Mouse (Mus musculus): Measurements from ENCODE around the gene Rhbdf2. TPM values are rescaled to one million over a fixed set of nuclear protein-coding genes. Genes with fewer than 3 reads are reported as not detected.

The Rhbdf2 gene
- total RNA-seq, 1 experiment from 2014 or later, result 55.6 TPM

DNA sequence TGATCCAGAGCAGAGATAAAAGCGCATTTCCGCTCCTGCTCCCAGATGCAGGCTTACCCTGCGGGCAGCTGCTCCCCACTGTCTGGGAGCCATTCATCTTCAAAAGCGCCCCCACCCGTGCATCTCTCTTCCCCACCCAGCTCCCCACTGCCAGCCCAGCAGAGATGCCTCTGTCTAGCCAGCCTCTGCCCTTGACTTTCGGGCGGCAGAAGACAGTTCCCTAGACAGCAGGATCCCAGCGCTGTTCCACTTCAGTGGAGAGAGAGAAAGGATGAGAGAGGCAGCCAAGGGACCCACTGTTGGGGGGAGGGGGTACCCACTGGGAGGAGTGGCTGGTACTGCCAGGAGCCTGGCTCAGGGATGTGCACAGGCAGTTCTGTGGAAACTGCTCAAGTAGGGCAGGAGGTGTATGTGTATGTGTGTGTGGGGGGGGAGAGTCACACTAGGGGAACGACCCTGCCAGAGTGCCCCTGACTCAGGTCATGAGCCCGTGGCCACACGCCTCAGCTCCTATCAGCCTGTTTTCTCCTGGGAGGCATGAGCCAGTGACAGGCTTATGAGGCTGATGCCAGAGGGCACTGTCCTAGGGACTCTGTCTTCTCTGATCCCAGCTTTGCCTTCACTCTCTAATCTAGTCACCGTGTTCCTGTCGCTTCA is 34.6 kb upstream of the Rhbdf2 start:
- ATAC-seq (ENCODE audit: extremely low read depth, insufficient number of reproducible peaks, low FRiP score, poor library complexity, severe bottlenecking), result no peak

DNA sequence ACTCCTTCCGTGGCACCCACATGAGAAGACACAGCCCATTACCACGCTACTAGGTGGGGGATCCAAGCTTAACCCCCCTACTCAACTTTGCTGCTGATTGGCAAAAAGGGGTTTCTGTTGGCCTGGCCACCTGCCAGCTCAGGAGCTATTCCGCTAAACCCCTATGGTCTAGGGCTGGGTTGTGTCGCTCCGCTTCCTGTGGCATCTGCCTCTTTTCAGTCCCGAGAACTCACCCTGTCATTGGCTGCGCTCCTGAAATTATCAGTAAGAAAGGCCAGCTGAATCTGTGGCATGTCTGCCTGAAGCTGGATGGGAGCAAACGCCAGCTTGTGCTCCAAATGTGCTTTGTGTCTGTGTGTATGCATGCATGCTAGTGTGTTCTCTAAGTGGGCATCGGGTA is 33.4 kb upstream of the Rhbdf2 start:
- ATAC-seq (ENCODE audit: extremely low read depth, insufficient number of reproducible peaks, low FRiP score, poor library complexity, severe bottlenecking), result no peak

DNA sequence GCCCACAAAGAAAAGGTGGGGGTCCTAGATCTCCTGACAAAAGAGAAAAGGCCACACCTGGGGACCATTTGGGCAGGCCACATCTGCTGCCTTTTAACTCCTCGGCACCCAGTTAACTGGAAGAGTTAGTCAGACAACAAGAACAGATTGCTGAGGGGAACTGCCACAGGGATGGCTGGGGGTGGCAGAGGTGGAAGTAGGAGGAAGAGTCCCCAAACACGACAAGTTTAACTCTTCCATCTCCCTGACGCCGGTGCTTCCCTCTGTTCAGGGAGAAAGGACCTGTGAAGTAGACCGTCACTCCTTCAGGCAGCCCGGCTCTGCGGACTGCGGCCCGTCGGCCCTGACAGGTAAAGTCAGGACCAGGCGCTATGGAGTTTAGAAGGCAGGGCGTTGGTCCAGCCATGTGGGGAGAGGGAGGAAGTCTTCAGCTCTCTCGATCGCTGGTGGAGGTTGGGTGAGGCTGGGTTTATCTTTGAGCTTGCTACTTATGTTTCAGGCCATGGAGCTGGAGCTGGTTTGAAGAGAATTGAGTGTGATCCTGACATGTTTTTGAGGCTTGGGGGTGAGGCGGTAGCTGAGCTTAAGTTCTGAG is 32.3 kb upstream of the Rhbdf2 start:
- ATAC-seq (ENCODE audit: extremely low read depth, insufficient number of reproducible peaks, low FRiP score, poor library complexity, severe bottlenecking), result no peak

DNA sequence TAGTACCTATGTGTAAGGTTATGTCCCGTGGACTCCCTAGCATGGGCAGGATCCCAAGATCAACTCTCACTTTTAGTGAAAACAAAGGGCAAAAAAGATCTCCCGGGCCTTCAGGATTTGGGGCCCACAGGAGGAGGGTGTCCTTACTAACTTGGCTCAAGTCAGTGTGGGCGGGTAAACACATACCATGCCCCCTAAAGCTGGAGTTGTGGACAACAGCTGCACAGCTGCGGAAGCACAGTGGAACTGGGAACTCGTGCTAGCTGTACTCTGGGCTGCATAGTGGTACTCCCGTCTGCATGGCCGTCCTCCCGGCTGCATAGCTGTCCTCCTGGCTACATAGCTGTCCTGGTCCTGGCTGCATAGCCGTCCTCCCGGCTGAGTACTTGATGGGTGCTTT is 31.4 kb upstream of the Rhbdf2 start:
- no peak for ATAC-seq (ENCODE audit: extremely low read depth, insufficient number of reproducible peaks, low FRiP score, poor library complexity, severe bottlenecking)

DNA sequence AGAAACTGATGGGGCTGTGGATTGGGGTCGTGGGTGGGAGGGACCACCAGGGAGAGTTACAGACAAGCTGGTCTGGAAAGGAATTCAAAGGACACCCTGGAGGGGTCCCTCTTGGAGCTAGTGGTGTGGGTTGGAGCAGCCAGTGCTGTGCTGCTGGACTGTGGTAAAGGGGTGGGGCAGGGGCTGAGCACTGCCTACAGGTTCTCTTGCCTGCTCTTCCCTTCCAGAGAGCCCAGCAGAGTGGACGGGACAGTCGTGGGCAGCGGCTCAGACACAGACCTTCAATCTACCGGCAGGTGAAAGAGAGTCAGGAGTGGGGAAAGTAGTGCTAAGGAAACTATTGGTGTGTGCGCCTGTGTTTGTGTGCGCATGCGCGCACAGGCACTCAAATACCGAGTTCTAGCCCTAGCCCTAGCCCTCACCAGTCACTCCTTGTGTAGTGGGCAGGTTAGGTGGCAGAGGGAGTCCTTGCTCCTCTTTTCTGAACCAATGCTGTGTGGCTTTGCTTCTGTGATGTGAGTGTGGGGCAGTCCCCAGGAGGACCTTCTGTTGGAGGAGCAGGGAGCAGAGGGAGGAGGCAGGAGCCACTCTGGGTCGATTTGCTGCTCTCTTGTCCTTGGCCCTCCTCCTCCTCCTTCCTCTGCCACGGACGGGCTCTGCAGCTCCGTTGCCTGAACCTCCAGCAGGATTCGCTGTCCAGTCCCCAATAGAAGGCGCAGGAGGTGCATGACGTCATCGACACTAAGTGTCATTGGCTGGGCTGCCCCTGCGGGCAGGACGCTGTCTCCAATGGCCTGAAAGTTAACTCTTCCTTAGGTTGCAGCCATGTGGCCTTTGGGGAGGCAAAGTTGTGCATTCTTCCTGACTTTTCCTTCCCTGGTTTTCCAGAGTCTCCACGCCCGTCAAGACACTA is 30.7 kb upstream of the Rhbdf2 start:
- peak; percentile 21; the same call in 1 of the 2 replicates for ATAC-seq (ENCODE audit: extremely low read depth, insufficient number of reproducible peaks, low FRiP score, poor library complexity, severe bottlenecking)

DNA sequence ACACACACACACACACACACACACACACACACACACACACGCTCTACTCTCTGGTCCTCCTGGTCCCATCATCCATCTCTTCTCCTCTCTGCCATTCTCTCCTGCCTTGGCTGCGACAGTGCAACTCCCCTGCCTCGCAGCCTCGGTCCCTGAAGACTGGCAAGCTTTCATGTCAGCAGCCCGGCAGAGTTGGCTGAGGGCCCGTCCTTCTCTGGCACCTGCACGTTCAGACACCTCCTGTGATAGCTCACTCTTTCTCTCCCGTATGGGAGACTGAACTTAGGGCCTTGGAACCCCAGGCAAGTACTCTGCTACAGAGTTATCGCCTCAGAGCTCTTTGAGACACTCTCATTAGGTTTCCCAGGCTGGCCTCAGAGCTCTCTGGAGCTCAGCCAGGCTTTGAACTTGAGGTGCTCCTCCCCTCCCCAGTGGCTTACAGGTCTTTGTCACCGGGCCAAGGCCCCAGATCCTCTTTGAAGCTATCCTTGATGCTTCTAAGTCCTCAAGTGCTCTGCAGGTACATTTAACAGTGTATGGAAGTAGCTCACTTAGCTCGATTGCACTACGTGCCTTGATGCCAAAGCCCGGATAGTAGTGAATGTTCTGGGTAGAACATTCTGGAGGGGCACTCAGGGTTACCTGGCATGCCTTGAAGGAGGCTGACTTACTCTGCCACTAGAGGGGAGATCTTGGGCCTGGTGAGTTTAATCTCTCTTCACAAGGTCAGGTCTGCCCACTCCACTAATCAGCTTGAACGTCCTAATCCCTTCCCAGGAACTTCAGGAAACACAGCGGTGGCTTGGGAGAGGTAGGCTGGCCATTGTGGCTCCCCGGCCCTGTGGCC is 29.8 kb upstream of the Rhbdf2 start:
- no peak for ATAC-seq (ENCODE audit: extremely low read depth, insufficient number of reproducible peaks, low FRiP score, poor library complexity, severe bottlenecking)

DNA sequence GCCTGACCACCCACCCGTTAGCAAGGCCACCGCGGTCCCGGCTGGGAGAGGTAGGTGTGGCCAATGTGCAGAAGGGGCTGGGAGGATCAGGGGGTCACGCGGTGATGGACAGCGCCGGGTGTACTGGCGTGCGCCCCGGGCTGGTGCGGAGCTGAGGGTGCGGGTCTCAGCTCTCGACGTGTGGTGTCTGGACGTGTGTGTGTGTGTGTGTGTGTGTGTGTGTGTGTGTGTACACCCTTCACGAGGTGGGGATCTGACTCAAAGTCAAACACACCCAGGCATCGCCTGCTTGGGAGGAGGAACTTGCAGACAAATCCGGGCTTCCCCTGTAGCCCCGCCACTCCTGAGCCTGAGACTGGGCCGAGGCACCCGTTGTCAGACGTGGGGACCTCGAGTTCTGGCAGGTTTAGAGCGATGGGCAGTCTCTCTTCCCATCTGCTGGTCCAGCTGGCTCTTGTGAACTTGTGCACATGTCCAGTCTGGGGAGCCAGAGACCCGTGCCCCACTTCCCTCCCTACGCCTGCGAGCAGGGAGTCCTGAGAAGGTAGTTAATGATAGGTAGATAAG is 27.5 kb upstream of the Rhbdf2 start, which contains the start of gene Cygb:
Gene Cygb, minus strand, starts transcription at position 59 of the 567 bp plus-strand sequence.
- ATAC-seq (ENCODE audit: extremely low read depth, insufficient number of reproducible peaks, low FRiP score, poor library complexity, severe bottlenecking), result no peak

DNA sequence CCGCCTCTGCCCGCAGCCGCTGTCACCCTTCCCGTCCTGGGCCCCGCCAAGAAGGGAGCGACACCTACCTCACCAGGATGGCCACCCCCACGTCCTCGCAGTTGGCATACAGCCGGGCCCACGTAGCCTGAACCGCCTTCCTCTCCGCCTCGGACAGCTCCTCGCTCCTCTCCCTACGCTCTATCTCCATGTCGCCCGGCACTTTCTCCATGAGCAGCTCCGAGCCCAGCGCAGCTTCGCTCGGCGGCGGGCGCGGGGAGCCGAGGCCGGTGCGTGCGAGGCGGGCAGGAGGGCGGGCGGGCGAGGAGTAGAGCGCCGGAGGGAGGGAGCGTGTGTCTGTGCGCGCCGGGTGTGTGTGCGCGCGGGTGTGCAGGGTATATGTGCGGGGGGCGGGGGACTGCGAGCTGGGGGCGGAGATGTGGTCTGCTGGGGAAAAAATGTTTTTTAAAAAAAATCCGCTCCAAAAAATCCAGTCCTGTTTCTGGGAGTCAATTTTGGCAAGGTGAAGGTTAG is 26.9 kb upstream of the Rhbdf2 start:
- ATAC-seq (ENCODE audit: extremely low read depth, insufficient number of reproducible peaks, low FRiP score, poor library complexity, severe bottlenecking), result no peak

DNA sequence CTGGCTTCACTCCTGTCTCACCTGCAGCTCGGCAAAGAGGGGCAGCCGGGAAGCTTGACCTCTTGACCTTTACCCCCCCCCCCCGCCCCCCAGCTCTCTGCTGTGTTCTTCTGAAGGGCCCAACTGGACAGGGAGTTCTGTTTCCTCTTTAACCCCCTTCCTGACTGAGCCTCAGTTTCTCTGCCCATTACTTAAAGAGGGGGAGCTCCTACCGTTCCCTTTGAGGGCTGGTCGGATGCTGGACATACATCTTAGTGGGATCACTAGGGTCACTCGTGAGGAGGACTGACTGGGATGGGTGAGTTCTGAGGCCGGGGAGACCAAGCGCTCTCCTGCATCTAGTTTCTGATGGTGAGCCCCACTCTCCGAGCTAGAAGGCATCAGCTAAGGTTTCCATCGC is 26.4 kb upstream of the Rhbdf2 start, which contains the start of gene Prcd:
Gene Prcd, plus strand, starts transcription at position 301 of the 400 bp plus-strand sequence.
- no peak for ATAC-seq (ENCODE audit: extremely low read depth, insufficient number of reproducible peaks, low FRiP score, poor library complexity, severe bottlenecking)

DNA sequence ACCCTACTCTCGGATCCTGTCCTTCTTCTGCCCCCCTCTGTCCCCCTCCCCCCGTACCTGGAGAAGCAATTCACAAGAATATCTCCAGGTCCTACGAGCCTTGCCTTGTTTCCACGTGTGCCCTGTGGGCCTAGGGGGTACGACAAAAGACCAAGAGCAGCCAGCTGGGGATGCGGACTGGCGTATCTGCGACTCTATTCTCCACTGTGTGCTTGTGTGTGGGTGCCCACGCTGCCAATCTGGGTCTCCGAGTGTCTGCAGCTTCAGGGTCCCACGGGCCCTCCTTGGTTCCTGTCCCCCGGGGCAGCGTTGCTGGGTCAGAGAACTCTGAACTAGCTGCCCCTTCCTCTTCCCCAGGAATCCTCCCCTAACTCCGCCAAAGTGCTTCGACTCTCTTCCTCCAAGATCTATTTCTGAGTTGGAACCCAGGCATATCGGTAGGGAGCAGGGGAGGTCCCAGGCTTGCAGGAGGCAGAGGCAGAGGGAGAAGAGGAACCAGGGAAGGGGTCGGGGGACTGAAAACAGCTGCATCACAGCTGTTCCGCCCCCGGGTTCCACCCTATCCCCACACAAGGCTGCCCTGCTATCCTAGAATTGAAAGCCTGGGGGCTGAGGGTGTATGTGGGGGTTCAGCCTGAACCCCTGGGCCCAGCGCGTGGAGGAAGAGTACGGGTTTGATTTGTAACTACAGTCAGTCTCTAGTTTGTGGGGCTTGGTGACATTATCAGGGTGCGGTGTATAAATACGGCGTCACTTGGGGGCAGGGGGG is 25.7 kb upstream of the Rhbdf2 start:
- ATAC-seq (ENCODE audit: extremely low read depth, insufficient number of reproducible peaks, low FRiP score, poor library complexity, severe bottlenecking), result no peak

DNA sequence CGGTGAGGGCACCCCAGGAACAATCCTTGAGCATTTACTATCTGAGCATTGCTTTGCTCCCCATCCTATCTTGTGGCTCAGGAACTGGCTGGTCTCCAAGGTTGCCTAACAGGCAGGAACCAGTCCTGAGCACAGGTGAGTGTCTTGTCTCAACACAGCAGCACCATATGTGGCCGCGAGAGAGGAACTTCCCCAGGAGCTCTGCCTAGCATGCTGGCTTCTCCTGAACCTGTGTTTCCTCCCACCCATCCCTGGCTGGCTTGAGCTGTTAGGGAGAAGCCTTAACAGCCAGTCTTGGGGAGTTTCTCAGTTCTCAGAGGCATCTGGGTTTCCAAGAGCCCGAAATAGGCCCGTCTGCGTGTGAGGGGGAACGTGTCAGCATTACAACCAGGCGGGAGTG is 24.5 kb upstream of the Rhbdf2 start:
- ATAC-seq (ENCODE audit: extremely low read depth, insufficient number of reproducible peaks, low FRiP score, poor library complexity, severe bottlenecking), result no peak

DNA sequence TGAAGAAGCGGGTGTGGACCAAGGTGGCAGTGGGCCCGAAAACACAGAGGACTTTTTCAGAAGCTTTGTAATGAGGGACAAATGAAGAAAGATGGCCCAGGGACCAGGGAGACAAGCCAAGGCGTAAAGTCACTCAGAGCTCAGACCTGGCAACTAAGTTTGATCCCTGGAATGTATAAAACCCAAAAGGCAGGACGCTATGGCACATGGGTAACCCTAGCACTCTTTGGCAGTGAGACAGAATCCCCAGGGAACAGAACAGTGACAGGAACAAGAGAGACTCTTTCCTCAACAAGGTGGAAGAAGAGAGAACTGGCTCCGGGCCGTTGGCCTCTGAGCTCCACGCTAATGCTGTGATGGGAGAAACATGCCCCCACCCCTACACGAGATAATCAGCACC is 24.0 kb upstream of the Rhbdf2 start:
- ATAC-seq (ENCODE audit: extremely low read depth, insufficient number of reproducible peaks, low FRiP score, poor library complexity, severe bottlenecking), result no peak

DNA sequence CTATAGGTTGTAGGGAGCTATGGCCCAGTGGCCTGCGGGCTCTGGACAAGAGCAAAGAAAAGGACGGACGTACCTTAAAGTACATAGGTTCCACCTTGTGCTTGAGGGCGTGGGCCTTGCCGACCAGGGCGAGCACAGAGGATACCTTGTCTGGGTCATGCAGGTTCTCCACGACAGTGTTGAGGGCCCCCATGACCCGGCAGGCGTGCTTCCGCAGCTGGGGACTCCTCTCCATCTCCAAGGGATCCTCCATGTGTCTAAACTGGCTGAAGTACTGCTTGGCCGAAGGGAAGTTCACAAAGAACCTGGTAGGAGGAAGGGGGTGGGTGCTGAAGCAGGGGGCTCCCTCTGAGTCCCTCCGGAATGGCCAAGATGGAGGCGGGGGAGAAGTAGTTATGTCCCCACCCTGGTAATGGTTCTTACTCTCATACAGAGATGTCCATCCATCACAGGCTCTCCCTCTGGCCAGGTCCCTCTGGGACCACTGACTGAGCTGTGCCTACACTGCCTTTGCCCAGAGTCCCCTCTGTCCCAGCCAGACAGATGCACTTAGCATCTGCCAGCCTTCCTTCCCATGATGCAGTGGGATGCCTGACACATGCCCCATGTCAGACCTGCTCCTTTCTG is 23.0 kb upstream of the Rhbdf2 start:
- ATAC-seq (ENCODE audit: extremely low read depth, insufficient number of reproducible peaks, low FRiP score, poor library complexity, severe bottlenecking), result no peak

DNA sequence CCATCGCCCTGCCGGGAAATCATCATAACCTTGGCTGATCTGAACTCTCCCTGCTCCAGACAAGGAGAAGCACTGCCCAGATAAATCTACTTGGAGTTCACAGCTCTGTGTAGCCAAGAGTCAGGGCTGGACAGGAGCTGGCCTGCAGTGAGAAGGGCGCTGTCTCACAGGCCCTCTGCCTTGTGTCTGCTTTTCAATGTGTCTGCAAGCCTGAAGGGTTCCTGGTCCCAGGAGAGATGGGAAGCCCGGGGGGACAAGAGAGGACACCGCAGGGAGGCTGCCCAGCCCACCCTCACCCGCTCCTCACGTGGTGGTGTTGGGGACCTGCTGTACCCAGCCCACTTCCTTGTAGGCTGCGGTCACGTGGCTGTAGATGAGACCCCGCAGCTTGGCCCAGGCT is 22.2 kb upstream of the Rhbdf2 start:
- no peak for ATAC-seq (ENCODE audit: extremely low read depth, insufficient number of reproducible peaks, low FRiP score, poor library complexity, severe bottlenecking)

DNA sequence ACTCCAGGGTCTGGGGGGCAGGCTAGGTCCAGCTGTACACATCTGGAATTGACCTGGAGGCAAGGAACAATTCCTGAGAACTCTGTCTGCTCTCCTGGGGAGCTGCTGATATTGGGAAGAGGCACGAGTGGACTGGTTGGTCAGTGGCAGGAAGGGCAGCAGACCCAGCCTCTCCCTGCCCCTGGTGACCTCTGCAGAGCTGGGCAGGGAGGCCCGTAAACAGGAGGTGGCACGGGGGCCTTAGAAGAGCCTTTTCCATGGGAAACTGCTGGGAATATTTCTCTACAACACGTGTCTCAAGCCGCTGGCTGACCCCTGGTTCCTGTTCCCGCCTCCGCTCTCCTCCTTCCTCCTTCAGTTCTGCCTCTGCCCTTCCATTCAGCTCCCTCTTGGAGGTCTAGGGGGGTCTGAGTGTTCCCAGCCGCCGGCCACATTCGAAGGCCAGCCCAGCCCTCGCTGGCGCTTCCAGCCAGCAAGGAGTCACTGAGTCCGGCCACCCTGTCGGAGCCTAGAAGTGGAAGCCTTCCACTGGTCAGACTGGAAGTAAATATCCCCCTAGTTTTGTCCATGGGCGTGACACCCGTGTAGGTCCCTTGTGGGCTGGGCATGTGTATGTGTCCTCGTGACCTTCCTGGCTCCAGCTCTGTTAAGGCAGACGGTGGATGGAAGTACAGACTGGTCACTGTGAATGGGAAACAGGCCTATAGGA is 21.5 kb upstream of the Rhbdf2 start:
- no peak for ATAC-seq (ENCODE audit: extremely low read depth, insufficient number of reproducible peaks, low FRiP score, poor library complexity, severe bottlenecking)

DNA sequence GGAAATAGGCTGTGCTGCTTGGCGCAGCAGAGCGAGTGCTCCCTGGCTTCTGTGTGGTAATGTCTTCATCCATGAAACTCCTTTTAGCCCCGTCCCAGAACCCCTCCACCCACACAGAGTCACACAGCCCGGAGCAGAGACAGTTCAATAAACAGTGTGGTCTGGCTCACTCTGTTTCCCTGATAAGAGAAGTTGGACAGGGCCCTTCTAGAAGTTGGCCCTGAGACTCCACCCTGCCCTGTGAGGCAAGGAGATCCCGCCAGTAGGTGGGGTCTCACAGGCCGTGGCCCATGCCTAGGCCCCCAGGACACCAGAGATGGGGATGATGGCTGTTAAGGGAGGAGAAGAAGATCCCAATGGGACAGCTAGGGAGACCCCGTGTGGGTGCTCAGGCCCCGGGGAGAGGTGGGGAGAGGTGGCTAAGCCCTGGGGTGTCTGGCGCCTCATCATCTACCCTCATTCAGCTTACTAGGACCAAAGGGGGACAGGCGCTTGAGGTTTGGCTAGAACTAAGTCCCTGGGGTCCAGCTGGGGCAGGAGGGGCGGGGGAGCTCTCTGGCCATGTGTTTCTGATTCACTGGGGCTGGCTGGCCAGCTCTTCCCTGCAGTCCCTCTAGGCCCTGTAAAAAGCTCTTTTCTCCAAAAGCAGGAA is 20.6 kb upstream of the Rhbdf2 start:
- ATAC-seq (ENCODE audit: extremely low read depth, insufficient number of reproducible peaks, low FRiP score, poor library complexity, severe bottlenecking), result no peak
